Mouse (Mus musculus) forebrain, embryonic 13.5 days (tissue): ENCODE results near the gene Kazald1. TPM values are rescaled to one million over a fixed set of nuclear protein-coding genes. Genes with fewer than 3 reads are reported as not detected.

Experiments used
- ATAC-seq: fragments of 200-750 bp; cut with Nextera tagmentation; 2 replicates; pipeline ENCODE4 v1.8.0; 2017
- H3K27ac ChIP-seq: fragments of 300-500 bp; sonication (generic); 2 replicates; pipeline ENCODE4 v1.5.1; 2015; ENCODE audit warnings: inconsistent platforms, mild to moderate bottlenecking, moderate library complexity
- H3K27me3 ChIP-seq: fragments of 300-500 bp; sonication (generic); 2 replicates; pipeline ENCODE4 v1.6.1; 2015; ENCODE audit warnings: mild to moderate bottlenecking, inconsistent platforms
- H3K36me3 ChIP-seq: fragments of 300-500 bp; sonication (generic); 2 replicates; pipeline ENCODE4 v1.6.1; 2015; ENCODE audit warnings: mild to moderate bottlenecking, inconsistent platforms; ENCODE audit not compliant: poor library complexity, severe bottlenecking
- H3K4me1 ChIP-seq: fragments of 300-500 bp; sonication (generic); 2 replicates; pipeline ENCODE4 v1.6.1; 2015; ENCODE audit warnings: inconsistent platforms
- H3K4me2 ChIP-seq: fragments of 300-500 bp; sonication (generic); 2 replicates; pipeline ENCODE4 v1.6.1; 2015; ENCODE audit warnings: inconsistent platforms, mild to moderate bottlenecking, moderate library complexity
- H3K4me3 ChIP-seq: fragments of 300-500 bp; sonication (generic); 2 replicates; pipeline ENCODE4 v1.5.1; 2015; ENCODE audit warnings: mild to moderate bottlenecking, inconsistent platforms
- H3K9ac ChIP-seq: fragments of 300-500 bp; sonication (generic); 2 replicates; pipeline ENCODE4 v1.6.1; 2015; ENCODE audit warnings: mild to moderate bottlenecking, inconsistent platforms
- H3K9me3 ChIP-seq: fragments of 300-500 bp; sonication (generic); replicated peaks from 2 replicates; pipeline ENCODE4 v1.6.1; 2016; ENCODE audit warnings: inconsistent platforms
- WGBS: fragments of 180-500 bp; shearing (Covaris S2); methylation state at CpG from one replicate; pipeline ENCODE4 v1.1.7; 2015; 5-methylcytosine and 5-hydroxymethylcytosine counted together
- polyA plus RNA-seq: library from polyadenylated mRNA; unstranded; fragments of >200 nt; fragmentation: Nextera tagmentation; extraction: Ambion mirVana; gene quantifications from 2 replicates; pipeline ENCODE4 v1.2.1, GENCODE M21; 2015

The Kazald1 gene
- polyA plus RNA-seq, 1 experiment from 2014 or later: 0.46 TPM

- Histone ChIP-seq H3K4me1 (peaks cover 32% of the 10 kb centered on the region), H3K36me3 (peaks cover 44% of the 10 kb centered on the region), H3K27me3 (no peaks in the 10 kb centered on the region), H3K9ac (no peak overlapping the region), H3K9me3 (no peaks in the 10 kb centered on the region), H3K4me2 (no peak overlapping the region), H3K4me3 (no peak overlapping the region), H3K27ac (no peak overlapping the region)
- ATAC-seq: no peak
- 86% methylated on average over 6 of the region's 6 CpGs for WGBS
These were observed 19.9 kb upstream of the Kazald1 start for GRCm38 (mm10) chr19:45054892-45055690.

DNA sequence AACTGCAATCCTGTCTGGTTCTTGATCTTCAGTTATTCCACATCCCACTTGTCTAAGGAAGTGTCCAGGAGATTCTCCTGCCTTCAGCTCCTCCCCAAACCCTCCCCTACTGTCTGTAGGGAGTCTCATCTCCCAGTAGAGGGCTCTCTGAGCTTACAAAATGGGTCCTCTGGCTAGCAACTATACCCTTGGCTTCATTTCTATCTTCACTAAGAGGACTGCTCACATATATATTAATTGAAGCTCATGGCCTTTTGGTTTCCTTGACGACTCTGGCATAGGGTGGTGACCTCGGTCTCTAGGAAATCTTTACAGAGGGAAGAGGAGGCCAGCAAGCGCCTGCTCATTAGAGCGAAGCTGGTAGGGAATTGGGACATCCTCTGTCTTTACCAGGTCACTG is 18.7 kb upstream of the Kazald1 start:
- Histone ChIP-seq H3K4me2 (no peak overlapping the region), H3K9me3 (no peaks in the 10 kb centered on the region)
- ATAC-seq: no peak

DNA sequence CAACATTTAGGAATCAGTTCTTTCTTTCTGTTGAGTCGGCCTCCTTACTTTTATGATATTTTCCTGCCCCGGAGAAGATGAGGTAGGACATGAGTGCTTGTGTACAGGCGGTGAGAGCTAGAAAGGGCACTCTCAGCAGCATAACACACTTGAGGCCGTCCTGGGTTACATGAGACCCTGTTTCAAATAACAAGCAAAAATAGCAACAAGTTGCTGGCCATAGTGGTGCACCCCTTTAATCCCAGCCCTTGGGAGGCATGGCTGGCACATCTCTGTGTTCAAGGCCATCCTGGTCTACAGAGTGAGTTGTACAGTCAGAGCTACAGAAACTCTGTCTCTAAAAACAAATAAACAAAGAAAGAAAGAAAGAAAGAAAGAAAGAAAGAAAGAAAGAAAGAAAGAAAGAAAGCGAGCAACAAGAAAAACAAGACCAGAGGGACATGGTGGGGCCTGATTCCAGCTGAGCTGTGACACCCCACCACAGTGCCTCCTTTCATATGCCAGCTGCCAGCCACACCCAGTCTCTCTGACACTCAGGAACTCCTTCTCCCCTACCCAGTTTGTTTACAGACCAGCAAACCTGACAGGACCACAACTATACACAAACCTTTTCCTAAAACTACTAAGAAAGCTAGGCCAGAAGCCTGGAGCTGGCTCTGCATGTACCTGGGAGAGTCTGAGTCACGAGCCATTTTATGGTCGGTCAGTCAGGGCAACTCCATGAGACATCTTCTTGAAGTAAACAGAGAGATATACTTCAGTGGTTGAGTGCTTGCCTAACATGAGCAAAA is 17.9 kb upstream of the Kazald1 start:
- Histone ChIP-seq H3K27me3 (no peaks in the 10 kb centered on the region), H3K4me2 (peak overlapping the region; percentile 87), H3K4me1 (peaks cover 26% of the 10 kb centered on the region), H3K9ac (peak overlapping the region; percentile 89), H3K27ac (peak overlapping the region; percentile 97; the same call in 1 of the 2 replicates), H3K36me3 (peaks cover 32% of the 10 kb centered on the region), H3K4me3 (peak overlapping the region; percentile 64), H3K9me3 (no peaks in the 10 kb centered on the region)
- ATAC-seq: no peak
- 84% methylated on average over 7 of the region's 7 CpGs for WGBS

More for the DNA sequence above, 18.7 kb upstream of the Kazald1 start:
- Histone ChIP-seq H3K4me1 (peaks cover 26% of the 10 kb centered on the region), H3K27ac (no peak overlapping the region), H3K36me3 (peaks cover 36% of the 10 kb centered on the region), H3K9ac (no peak overlapping the region), H3K27me3 (no peaks in the 10 kb centered on the region), H3K4me3 (no peak overlapping the region)
- 43% methylated on average over 4 of the region's 4 CpGs for WGBS

DNA sequence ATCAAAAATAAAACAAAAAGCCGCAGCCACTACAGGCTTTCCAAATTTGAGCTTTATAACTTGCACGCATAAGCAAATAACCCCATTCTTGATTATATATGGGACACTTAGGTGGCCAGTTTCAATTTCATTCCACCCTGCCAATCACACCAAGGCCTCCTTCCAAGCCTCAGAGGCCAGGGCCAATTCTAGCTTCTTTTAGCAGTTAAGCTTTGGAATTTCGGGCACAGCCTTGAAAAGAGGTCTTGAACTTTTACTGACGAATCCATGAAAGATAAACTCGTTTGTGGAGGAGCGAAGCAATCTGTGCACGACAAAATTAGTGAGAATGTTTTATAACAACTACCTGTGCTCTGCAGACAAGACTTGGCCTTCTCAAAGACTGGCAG is 17.3 kb upstream of the Kazald1 start:
- ATAC-seq: no peak
- H3K4me2 ChIP-seq: peak overlapping the region; percentile 87
- peaks cover 26% of the 10 kb centered on the region for H3K4me1 ChIP-seq
- H3K9me3 ChIP-seq: no peaks in the 10 kb centered on the region
- peak overlapping the region; percentile 89 for H3K9ac ChIP-seq
- peak overlapping the region; percentile 97 for H3K27ac ChIP-seq
- peak overlapping the region; percentile 64 for H3K4me3 ChIP-seq
- WGBS: 47% methylated on average over 7 of the region's 7 CpGs
- H3K27me3 ChIP-seq: no peaks in the 10 kb centered on the region
- H3K36me3 ChIP-seq: peaks cover 26% of the 10 kb centered on the region

- no peaks in the 10 kb centered on the region for H3K27me3 ChIP-seq
- peak overlapping the region; percentile 97 for H3K27ac ChIP-seq
- peak; percentile 94 for ATAC-seq
- no peaks in the 10 kb centered on the region for H3K9me3 ChIP-seq
- WGBS: under 1% methylated on average over 34 of the region's 34 CpGs
- H3K36me3 ChIP-seq: peaks cover 20% of the 10 kb centered on the region
- H3K4me3 ChIP-seq: peak overlapping the region; percentile 64
- peak overlapping the region; percentile 87 for H3K4me2 ChIP-seq
- H3K4me1 ChIP-seq: peaks cover 26% of the 10 kb centered on the region
- peak overlapping the region; percentile 89 for H3K9ac ChIP-seq
These were observed 16.8 kb upstream of the Kazald1 start for GRCm38 (mm10) chr19:45058113-45058839.

DNA sequence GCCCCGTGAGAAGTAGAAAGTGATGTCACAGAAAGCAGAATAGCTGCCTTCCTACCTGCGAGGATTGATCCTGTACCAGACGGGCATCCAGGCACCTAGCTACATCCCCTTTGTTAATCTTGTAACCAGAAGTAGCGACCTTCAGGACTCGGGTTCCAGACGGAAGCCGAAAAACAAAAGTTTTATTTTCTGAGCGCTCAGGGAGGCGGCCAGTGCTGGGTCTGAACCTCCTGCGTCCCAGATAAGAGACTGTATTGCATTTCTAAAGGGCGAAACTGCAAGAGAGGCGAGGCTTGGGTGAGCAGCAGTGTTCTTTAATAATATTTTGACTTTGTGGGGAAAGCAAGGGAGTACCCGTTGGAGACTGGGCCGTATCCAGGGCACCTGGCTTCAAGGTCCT is 16.2 kb upstream of the Kazald1 start:
- Histone ChIP-seq H3K4me3 (peak overlapping the region; percentile 64), H3K9ac (peak overlapping the region; percentile 89), H3K27ac (peak overlapping the region; percentile 97), H3K9me3 (no peaks in the 10 kb centered on the region), H3K4me1 (peaks cover 28% of the 10 kb centered on the region), H3K36me3 (peaks cover 15% of the 10 kb centered on the region), H3K27me3 (peaks cover 3% of the 10 kb centered on the region; the same call in 1 of the 2 replicates), H3K4me2 (peak overlapping the region; percentile 87)
- 2% methylated on average over 14 of the region's 14 CpGs for WGBS
- no peak for ATAC-seq

GRCm38 (mm10) chr19:45063565-45064292 is 11.3 kb upstream of the Kazald1 start:
- no peaks in the 10 kb centered on the region for H3K9me3 ChIP-seq
- peaks cover 52% of the 10 kb centered on the region for H3K27me3 ChIP-seq
- WGBS: 39% methylated on average over 19 of the region's 20 CpGs
- H3K36me3 ChIP-seq: no peaks in the 10 kb centered on the region
- no peak for ATAC-seq
- H3K4me2 ChIP-seq: peak overlapping the region; percentile 30
- peaks cover 13% of the 10 kb centered on the region for H3K4me1 ChIP-seq
- no peak overlapping the region for H3K9ac ChIP-seq
- H3K4me3 ChIP-seq: 0 out of 2 replicates have a peak overlapping the region, but pooled peaks have one; percentile 1
- no peak overlapping the region for H3K27ac ChIP-seq

DNA sequence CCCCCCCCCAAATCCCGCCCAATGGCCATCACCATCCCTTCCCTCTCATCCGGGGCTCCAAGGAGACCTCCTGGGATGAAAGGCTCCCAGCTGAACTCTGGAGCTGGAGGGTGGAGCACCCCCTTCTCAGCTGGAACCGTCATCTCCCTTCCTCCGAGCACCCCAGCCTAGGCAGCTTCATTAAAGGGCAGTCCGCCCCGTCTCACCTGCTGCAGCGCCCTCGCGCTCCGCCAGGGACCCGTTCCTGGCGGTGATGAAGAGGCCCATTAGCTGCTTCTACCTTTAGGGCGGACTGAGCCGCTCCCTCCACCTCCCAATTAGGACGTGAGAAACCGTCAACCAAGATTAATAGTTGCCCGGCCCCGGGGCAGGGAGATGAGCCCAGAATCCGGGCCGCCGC is 9.8 kb upstream of the Kazald1 start:
- H3K9me3 ChIP-seq: no peaks in the 10 kb centered on the region
- H3K4me3 ChIP-seq: no peak overlapping the region
- no peak for ATAC-seq
- no peak overlapping the region for H3K27ac ChIP-seq
- peaks cover 62% of the 10 kb centered on the region for H3K27me3 ChIP-seq
- no peaks in the 10 kb centered on the region for H3K36me3 ChIP-seq
- H3K4me2 ChIP-seq: no peak overlapping the region
- WGBS: 3% methylated on average over 21 of the region's 21 CpGs
- H3K4me1 ChIP-seq: peaks cover 5% of the 10 kb centered on the region
- no peak overlapping the region for H3K9ac ChIP-seq

DNA sequence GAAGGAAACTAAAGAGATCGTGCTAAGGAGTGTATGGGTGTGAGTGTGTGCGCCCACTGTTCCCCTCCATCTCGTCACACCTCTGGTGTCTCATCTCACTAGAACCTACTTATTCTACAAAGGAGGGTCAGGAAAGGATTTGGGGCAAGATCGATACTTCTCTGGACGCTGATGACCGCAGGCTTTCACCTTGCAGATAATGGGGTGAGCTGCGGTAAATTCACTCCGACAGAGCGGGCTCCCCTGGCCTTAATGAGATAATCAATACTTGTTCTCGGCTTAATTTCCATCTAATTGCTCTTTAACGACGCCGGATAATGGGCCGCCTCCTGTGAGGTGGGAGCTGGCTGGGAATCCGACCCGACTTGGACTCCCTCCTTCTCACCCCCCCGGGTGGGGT is 7.9 kb upstream of the Kazald1 start:
- Histone ChIP-seq H3K4me2 (no peak overlapping the region), H3K4me1 (peaks cover 5% of the 10 kb centered on the region), H3K27ac (no peak overlapping the region), H3K9ac (no peak overlapping the region), H3K27me3 (peaks cover 76% of the 10 kb centered on the region), H3K36me3 (no peaks in the 10 kb centered on the region), H3K9me3 (no peaks in the 10 kb centered on the region), H3K4me3 (no peak overlapping the region)
- 8% methylated on average over 17 of the region's 17 CpGs for WGBS
- no peak for ATAC-seq

DNA sequence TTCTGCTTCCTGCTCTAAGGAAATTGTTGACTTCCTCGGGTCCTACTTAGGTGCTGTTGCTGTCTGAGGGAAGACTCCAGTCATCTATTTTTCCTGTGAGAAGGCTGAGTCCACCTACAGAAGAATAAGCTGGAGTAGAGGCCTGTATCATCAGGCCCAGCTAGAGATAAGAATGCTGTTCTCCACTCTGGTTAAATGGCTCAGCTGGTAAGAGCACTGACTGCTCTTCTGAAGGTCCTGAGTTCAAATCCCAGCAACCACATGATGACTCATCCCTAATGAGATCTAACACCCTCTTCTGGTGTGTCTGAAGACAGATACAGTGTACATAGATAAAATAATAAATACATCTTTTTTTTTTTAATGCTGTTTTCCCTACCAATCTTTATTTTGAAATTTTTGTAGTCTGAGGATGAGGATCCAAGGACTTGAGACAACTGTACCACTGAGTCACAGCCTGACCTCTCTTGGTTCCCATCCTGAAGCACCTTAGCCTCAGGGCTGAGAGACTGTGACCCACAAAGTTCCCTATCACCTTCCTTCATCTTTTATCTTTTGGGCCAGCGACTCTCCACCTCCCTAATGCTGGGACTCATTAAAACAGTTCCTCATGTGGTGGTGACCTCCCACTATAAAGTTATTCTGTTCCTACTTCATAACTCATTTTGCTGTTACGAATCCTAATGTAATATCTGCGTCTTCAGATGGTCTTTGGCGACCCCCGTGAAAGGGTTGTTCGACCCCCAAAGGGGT is 7.1 kb upstream of the Kazald1 start:
- no peak overlapping the region for H3K9ac ChIP-seq
- ATAC-seq: no peak
- H3K27me3 ChIP-seq: peaks cover 77% of the 10 kb centered on the region
- H3K4me3 ChIP-seq: no peak overlapping the region
- 79% methylated on average over 7 of the region's 7 CpGs for WGBS
- no peak overlapping the region for H3K27ac ChIP-seq
- no peaks in the 10 kb centered on the region for H3K36me3 ChIP-seq
- H3K4me2 ChIP-seq: no peak overlapping the region
- peaks cover 5% of the 10 kb centered on the region for H3K4me1 ChIP-seq
- H3K9me3 ChIP-seq: no peaks in the 10 kb centered on the region
